Mouse (Mus musculus) frontal cortex, postnatal 14 days (tissue): ENCODE data around the gene Cobll1.

Experiments used
- DNase-seq, 2 experiments: peaks; one replicate each; pipeline ENCODE4 v3.0.0; 2022; ENCODE audit warnings: low spot score in 2 of 2

The Cobll1 gene

DNA sequence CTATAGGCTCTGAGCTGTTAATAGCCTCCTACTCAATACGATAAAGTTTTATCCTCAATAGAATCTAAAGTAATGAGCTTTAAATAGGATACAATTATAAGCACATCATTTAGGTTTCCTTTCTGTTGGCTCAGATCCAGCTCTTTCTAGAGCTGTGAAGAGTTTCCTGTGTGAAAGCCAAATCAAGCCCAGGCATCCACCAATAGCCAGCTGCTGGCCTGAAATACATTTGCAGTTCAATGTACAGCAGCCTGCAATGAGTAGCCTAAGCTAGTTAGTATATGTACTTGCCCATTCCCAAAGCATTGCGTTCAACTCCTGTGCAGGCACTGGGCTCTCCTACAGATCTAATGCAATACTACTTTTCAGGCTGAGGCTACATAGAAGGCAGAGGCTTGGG is 145.2 kb downstream of the Cobll1 start:
- DNase-seq: no peak

DNA sequence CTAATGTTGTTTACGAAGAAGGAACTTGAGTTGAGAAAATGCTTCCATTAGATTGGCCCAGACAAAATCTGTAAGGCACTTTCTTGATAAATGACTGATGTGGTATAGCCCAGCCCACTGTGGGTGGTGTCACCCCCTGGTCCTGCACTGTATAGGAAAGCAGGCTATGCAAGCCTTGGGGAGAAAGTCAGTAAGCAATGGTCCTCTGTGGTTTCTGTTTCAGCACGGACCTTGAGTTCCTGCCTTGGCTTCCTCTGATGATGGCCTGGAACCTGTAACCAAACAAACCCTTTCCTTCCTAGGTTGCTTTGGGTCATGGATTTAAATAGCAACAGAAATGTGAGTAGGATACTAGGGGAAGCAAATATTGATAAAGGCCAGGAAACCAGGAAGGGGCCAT is 148.2 kb downstream of the Cobll1 start:
- no peak for DNase-seq

DNA sequence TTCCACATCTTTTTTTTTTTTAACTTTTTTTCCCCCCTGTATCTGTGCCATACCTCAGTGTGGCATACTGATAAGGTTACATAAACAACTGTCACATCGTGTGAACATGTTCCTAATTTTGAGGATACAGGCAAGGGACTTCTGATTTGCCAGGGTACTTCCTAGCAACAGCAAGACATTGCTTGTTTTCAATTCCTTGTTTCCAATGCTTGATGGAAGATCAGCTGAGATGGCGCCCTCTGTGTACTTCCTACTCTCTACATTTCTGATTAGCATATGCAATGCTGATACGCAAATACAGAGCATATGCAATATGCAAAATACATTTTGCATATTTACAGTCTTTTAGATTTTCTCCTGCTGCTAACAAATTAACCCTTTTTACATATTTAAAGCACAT is 152.0 kb downstream of the Cobll1 start:
- DNase-seq: no peak

DNA sequence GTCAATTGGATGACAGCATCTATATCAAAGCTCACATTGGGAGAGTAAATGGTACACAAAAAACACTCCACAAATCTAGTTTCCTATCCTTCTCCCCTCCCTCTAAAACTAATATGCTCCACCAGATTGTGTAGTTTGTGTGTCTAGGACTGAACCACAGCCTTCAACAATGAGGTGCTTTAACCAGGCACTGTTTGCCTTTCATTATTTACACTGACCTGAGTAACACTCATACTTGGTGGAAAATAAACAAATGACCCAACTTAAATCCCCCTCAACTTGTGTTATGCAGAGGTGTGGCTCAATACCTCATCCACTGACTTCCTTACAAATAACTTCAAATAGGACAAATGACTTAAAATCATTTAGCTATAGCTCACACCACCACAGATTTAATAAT is 155.8 kb downstream of the Cobll1 start:
- no peak for DNase-seq

DNA sequence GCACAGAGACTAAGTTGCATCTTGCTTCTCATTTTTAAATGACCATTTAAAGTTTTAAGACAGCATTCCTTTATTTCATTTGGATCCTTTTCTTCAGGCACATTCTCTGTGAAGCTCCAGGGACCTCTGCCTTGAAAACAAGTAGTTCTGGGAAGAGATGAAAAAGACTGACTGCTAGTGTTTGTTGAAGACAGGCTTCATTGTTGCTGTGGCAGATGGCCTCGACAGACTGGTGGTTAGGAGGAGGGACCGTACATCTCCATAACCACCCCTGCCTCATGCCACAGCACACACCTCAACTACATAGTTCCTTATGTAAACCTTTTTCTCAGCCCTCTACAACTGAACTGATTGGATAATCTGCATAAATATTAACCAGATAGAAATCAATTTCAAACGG is 161.7 kb downstream of the Cobll1 start:
- DNase-seq: no peak

DNA sequence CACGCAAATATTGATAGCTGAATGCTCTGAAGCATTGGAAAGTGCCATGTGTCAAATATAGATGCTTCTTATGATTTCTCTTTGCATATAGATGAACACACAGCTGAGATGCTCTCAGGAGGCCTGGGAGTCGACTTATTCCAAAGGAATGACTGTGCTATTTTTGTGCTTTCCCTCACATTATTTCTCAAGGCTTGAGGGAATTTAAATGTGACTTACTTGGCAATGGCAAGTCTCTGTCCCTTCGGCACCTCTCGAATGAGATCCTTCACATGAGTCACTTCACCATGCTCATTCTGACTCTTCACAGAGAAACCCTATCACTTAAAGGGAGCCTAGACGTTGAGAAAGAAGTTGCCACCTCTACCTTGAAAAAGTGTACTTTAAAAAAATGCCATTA is 163.4 kb downstream of the Cobll1 start:
- no peak for DNase-seq

DNA sequence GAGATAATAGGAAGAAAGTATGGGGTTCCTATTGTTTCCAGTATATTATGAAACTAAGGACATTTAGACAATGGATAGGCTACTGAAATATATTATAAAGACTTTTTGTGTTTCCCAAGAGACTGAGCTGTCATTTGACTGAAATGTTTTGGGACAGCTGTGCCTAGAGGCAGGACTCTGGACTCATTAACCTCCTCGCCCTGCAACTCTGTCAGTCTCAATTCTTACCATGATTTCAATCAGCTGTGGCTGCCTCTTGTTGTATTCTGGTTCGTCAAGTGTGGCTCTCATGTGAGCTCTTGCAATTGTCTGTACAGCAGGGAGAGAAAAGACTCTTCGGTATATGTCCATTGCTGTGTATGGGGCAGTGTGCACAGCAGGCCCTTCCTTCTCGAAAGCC is 163.8 kb downstream of the Cobll1 start:
- DNase-seq: no peak

DNA sequence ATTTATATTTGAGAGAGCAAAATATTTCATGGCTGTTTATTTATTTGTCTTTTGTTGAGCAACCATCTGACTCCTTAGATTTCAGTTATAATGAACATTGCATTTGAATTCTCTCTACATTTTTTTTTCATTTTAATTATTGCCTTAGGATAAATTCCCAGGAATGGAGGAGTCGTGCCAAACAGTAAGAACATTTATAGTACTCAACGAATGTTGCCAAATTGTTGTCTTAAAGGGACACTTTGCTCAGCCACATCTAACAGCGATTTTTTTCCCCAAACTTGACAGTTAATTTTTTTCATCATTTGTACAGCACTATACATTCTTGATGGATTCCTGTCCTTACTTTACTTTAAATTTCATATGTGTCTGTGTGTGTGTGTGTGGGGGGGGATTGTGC is 167.0 kb downstream of the Cobll1 start:
- DNase-seq: no peak

DNA sequence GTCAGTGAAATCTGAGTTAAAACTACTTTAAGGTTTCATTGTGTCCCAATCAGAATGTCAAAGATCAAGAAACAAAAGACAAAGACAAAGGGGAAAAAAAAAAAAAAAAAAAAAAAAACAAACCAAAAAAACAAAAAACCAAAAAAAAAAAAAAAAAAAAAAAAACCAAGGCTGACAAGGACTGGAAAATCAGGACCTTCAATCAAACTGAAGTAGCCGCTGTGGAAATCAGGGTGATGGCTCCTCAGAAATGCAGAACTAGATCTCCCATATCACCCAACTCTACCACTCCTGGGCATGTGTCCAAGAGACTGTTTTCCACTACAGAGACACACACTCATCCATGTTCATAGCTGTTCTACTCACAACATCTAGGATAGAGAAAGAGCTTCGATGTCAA is 185.4 kb downstream of the Cobll1 start:
- DNase-seq: no peak

DNA sequence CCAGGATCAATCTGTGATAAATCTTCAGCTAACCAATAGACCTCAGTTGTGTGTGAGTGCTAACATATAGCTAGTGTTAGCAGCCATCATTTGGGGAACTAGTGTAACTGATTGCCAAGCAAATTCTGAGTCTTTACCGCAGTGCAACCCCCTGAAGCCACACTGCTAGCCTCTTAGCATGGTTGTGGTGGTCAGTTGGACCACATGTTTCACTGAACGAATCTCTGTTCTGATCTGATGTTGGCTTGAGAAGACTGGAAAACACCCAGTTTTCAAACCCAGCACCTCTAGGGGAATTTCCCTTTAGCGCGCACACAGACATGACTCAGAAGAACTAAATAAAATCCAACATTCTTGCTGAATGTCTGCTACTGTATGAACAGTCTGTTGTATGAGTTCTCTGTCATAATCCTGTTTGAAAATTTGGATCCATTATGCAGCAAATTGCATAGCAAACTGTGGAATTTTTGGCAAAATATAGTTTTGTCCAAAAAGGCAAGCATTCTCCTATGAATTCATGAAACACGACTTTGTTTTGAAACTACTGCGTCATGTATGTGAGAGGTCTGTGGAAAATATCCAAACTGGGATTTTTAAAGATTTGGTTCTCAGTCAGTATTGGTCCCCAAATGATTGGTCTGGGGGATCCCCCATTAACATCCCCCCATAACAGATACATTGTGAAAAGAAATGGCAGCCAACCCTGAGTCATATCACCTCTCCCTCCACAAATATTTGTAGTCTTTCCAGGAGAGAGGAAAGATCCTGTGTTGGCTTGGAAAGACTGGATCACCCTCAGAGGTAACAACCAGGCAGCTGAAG is 186.8 kb downstream of the Cobll1 start:
- no peak for DNase-seq

DNA sequence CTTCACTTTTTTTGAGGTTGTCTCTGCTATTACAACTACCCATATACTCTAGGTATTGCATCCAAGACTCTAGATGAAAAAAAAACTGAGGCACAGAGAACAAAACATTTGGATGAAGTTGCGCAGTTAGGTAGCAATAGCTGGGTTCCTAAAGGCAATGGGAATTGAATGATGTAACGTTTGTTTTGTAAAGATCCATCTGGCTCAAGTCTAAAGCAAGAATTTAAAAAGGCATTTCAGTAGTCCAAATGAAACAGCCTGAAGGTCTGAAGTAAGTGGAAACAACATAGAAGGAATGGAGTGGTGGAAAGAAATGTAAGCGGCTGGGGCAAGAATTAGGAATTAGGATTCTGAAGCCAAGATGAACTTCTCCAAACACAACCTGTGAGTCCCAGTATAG is 188.4 kb downstream of the Cobll1 start:
- no peak for DNase-seq

DNA sequence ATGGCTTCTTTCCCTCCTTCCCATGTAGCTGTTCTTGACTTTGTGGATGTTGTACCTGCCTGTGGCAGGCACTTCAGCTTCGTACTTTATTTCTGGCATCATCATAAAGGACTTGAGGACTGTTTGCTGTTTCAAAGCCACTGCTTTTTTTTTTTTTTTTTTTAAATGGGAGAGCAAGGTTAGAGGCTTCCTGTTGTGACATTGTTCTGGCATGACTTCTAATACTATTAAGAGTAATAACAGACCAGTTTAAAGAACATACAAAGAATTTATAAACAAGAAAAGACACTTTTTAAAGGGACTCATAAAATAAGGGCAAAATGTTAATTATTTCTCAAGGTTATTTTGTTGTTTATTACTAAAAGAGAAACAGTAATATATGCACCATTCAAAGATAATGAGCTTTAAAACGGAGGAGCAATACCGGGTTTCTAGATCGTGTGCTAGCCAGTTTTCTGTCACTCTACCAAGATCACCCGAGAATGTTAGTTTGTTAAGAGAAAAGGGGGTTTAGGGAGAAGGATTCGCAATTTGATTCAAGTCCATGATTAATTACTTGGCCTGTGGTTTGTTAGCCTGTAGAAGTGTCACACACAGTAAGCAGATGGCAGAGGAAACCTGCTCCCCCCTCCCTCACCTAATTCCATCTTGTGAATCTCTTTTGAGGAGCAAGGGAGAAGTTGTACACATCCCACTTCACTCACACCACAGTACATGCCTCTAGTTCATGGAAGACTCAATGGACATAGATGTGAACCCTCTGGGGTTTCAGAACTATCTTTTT is 190.8 kb downstream of the Cobll1 start:
- DNase-seq: no peak
